Mouse (Mus musculus) 3134 (cell line): ENCODE data around the gene Bmper.

Source experiments
- DNase-seq: peaks from one replicate; pipeline ENCODE4 v3.0.0-alpha.2; 2011; ENCODE audit warnings: low spot score; ENCODE audit not compliant: insufficient read length; ENCODE audit errors: extremely low read depth

The Bmper gene

GRCm38 (mm10) chr9:23295569-23295968 lies 72.7 kb downstream of the Bmper start:
- no peak for DNase-seq

GRCm38 (mm10) chr9:23297491-23298170 lies 74.8 kb downstream of the Bmper start:
- no peak for DNase-seq

- DNase-seq, result peak; percentile 14
Observed at GRCm38 (mm10) chr9:23300376-23300775, 77.5 kb downstream of the Bmper start.

- DNase-seq, result no peak
Observed at GRCm38 (mm10) chr9:23305681-23306080, 82.8 kb downstream of the Bmper start.

- DNase-seq, result no peak
Observed at GRCm38 (mm10) chr9:23306226-23306625, 83.3 kb downstream of the Bmper start.

GRCm38 (mm10) chr9:23307835-23308234 lies 85.0 kb downstream of the Bmper start:
- DNase-seq, result no peak

GRCm38 (mm10) chr9:23310953-23311352 lies 88.1 kb downstream of the Bmper start:
- DNase-seq, result peak; percentile 39

GRCm38 (mm10) chr9:23311956-23312355 lies 89.1 kb downstream of the Bmper start:
- no peak for DNase-seq

- no peak for DNase-seq
Observed at GRCm38 (mm10) chr9:23312877-23313276, 90.0 kb downstream of the Bmper start.

GRCm38 (mm10) chr9:23315631-23316330 lies 92.9 kb downstream of the Bmper start:
- no peak for DNase-seq

GRCm38 (mm10) chr9:23327830-23328229 lies 105.0 kb downstream of the Bmper start:
- DNase-seq, result no peak

GRCm38 (mm10) chr9:23333041-23333622 lies 110.3 kb downstream of the Bmper start:
- DNase-seq, result no peak

- DNase-seq, result no peak
Observed at GRCm38 (mm10) chr9:23340551-23340950, 117.7 kb downstream of the Bmper start.

- DNase-seq, result no peak
Observed at GRCm38 (mm10) chr9:23341246-23341645, 118.4 kb downstream of the Bmper start.

- no peak for DNase-seq
Observed at GRCm38 (mm10) chr9:23344353-23344752, 121.5 kb downstream of the Bmper start.

- DNase-seq, result no peak
Observed at GRCm38 (mm10) chr9:23345093-23345844, 122.4 kb downstream of the Bmper start.

GRCm38 (mm10) chr9:23349603-23350002 lies 126.7 kb downstream of the Bmper start:
- no peak for DNase-seq

- DNase-seq, result no peak
Observed at GRCm38 (mm10) chr9:23351400-23351799, 128.5 kb downstream of the Bmper start.

- DNase-seq, result no peak
Observed at GRCm38 (mm10) chr9:23352396-23352795, 129.5 kb downstream of the Bmper start.

GRCm38 (mm10) chr9:23354201-23354820 lies 131.4 kb downstream of the Bmper start:
- peak; percentile 7 for DNase-seq

GRCm38 (mm10) chr9:23358108-23358507 lies 135.2 kb downstream of the Bmper start:
- no peak for DNase-seq
